Mouse (Mus musculus): ENCODE measurements around the gene Itih5.

Gene Itih5

DNA sequence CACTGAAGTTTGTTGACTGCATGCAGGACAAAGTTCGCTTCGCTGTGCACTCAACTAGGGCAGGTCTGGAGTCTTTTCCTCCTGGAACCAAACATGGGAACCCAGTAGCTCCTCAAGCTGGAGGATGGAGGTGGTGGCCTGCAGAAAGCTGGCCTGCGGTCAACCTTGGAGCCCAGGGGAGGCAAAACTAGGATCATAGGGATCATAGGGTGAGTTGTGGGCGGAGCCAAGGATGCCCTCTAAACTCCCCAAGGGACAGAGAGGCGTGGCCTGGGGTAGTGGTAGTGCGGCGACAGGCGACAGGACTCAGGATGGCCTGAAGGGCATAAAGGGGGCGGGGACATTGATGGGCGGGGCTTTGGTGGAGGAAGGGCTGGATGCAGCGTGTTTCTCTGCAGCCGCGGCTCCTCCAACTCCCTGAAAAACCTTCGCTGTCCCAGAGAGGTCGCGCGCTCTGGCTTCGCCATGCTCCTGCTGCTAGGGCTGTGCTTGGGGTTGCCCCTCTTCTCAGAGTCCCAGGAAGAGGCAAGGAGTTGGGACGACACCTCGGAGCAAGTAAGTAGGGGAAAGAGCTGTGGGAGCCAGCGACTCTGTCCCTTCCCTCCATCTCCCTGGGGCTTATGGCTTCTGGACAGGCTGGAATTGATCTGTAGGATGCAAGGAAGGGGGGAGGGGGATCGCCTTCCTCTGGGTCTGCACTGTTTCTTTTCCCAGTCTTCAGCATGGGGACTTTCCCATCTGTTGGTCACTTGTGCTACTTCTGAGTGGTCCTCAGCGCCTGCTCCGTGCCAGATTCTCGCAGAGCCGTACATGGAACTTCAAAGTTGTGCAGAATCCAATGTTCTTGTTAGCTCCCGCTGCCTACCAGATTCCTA, at the start of gene Itih5:
Gene Itih5, plus strand, starts transcription at position 371 of the 875 bp plus-strand sequence.
- peak; percentile 89 for DNase-seq (ENCODE audit: low spot score)

DNA sequence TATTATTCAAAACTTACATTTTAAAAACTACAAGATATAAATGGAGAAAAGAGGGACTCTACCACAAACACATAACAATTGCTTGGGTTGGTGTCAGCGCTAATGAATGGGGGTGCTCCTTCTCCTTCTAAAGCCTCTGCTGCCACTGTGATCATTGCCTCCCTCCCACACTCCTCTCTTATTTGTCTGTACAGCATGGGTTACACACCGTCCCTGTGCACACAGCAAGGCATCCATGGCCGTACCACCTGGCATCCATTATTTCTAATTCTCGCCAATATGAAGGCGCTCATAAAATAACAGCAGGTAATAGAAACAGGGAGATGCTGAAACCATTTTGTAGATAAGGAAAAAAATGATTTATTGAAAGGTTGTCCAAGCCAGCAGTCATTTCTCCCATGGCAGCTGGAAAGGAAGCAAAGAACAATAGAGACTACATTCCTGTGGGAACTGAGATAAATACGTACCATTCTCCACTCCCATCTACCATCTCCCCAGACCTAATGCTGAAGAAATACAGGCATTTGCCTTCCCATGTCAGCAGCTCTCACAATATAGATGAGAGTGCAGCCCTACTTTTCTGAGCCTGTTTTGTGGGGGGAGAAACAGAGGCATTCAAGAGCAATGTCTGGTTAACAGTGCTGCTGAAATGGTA, 44.7 kb upstream of the Itih5 start:
- DNase-seq (ENCODE audit: low spot score): no peak

DNA sequence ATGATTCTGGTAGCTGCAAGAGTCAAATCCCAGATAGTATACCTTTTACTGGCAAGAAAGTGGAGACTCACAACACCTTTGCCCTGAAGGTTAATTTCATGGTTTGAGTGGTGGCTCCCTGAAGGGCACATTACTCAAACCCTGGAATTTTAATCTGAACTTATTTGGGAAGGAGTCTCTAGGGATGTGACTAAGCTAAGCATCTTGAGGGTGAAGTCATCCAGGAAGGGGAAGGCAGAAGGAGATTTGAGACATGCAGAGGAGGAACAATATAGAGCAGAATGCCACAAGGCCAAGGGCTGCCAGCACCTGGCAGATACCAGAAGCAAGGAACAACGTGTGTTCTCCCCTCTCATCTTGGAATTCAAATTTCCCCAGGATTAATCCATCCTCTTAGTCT, 34.6 kb upstream of the Itih5 start:
- DNase-seq (ENCODE audit: low spot score): no peak

DNA sequence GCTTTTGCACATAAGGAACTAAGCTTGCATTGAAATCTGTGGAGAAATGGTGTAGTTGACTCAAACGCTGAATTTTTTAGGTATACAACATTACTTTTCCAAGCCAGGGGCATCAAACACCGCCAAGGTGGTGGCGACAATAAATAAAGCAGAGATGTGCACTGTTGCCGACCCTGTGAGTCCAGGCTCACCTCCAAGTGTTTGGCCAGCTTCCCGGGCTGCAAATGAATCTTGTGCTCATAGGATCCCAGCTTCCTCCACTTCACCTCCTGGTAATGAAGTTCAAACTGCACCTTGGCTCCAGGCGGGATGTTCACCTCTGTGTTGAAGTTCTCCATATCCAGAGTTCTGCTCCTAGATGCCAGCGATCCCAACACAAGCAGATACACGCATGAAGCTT, 34.1 kb upstream of the Itih5 start:
- DNase-seq (ENCODE audit: low spot score): no peak

DNA sequence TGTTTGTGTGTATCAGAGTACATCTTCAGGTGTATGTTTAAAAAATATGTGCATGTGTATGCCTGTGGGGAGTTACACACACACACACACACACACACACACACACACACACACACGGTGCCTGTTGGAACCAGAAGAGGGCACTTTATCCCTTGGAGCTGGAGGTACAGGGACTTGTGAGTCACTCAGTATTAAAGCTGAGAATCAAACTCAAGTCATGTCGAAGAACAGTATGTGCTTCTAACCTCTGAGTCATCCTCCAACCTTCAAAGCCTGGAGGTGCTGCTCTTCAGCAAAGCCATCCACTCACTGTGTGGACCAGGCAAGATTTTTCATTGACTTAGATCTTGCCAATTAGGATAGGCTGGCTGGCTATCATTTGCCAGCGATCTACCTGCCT, 31.5 kb upstream of the Itih5 start:
- DNase-seq (ENCODE audit: low spot score): no peak

DNA sequence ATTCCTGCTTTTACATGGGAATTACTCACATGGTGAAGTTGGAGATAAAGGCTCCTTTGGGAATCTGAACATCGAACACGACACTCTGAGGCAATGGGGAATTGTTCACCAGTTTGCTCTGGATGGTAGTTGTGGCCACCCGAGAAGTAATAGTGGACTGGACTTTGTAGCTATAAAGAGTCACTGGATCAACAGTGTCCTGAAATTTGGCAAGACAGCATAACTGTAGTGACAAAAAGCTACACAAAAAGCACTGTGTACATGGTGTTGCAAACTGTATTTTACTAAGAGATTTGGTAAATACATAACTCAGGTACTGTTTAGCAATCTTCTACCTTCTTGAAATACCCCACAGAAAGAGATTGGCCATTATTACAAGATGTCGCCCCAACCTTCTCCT, 27.2 kb upstream of the Itih5 start:
- DNase-seq (ENCODE audit: low spot score): no peak

DNA sequence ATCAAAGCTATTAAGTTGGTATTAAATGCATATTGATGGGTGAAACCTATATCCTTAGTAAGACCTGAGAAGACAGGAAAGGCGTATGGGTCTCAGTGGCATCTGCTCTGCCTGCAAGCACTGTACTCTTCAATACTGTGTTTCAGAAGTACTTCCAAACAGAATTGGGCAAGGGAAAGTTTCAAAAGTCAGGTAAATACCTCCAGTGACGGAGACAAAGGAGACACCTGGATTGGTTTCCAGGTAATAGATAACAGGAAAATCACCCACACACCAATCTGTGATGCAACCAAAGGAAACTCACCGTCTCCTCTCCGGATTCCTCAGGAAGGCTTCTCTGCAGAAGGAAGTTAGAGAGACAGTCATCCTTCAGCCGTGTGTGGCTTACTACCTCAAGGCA, 25.9 kb upstream of the Itih5 start:
- peak; percentile 49 for DNase-seq (ENCODE audit: low spot score)

DNA sequence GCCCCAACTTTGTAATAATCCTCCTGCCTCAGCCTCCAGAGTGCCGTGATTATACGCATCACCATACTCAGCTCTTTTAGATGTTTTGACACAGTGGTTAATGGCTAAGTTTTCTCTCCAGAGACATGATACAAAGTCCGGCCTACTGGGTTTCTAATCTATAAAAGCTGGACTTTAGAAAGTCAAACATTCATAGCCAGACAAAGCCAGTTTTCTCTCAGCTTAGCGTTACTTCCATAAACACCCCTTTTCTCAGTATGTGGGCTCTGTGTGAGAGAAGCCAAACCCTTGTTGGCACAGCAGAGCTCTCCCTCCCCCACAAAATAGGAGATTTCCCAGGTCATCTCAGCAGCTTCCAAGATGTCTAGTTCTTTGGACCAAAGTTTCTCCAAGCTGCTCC, 24.8 kb upstream of the Itih5 start:
- peak; percentile 53 for DNase-seq (ENCODE audit: low spot score)

DNA sequence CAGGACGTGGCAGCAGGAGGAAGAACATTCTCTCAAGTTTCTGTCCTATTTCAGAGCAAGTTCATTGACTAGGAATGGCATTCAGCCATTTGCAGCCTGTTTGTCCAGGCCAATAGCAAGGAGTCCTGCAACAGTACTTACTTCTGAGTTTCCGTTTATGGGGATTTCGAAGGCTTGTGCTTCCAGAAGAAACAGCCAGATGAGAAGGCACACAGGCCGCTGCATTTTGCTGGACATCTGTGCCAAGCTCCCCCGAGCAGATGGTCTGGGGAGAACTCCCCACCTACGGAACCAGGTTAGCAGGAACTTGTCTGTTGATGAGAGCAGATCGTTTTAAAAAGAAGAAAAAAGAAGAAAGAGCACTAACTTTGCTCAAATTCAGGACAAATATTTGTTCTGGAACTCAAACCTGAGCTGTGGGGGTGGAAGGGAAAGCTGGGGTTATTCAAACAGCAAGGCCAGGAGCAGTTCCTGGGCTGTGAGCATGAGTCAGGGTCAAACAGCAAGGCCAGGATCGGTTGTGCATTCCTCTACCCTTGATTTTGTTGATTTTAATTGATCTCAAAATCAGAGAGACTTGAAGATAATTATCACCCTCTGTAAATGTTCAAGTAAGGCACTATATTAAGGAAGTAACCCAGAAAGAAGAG, 22.9 kb upstream of the Itih5 start:
- DNase-seq (ENCODE audit: low spot score): peak; percentile 68

DNA sequence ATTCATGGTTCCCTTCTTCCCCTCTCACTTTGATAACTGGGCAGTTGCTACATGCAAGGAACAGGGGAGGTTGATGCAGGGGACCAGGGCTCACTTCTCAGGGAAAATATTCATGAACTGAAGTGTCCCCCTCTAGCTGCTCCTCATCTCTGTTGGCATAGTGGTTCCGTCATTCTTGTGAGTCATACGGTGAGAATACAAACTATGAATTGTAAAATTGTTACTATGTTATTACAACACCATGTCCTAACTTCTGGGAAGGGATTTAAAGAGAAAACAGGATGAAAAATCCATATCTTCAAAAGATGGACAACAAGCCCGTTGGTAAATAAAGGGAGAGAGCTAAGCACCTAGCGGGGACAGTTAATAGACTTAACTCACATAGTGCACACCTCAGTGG, 22.1 kb upstream of the Itih5 start, which contains the start of gene Itih2:
Gene Itih2, minus strand, starts transcription at position 101 of the 400 bp plus-strand sequence.
- no peak for DNase-seq (ENCODE audit: low spot score)

DNA sequence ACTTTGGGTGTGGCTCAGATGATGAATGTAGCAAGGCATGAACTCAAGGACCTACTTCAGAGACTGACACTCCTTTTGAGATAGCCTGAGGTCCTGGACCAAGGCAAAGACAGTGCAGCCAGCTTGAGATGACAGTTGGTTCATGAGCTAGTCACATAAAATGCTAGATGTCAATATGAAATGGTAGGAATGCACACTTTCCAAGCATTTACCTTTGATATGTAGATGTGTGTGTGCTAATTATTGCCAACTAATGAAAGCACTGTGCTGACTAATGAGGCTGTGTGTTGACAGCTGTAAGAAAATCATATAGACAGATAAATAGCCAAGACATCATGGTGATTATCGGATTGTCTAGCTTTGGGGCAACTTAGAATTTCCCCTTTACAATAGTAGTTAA, 21.2 kb upstream of the Itih5 start:
- DNase-seq (ENCODE audit: low spot score): no peak

DNA sequence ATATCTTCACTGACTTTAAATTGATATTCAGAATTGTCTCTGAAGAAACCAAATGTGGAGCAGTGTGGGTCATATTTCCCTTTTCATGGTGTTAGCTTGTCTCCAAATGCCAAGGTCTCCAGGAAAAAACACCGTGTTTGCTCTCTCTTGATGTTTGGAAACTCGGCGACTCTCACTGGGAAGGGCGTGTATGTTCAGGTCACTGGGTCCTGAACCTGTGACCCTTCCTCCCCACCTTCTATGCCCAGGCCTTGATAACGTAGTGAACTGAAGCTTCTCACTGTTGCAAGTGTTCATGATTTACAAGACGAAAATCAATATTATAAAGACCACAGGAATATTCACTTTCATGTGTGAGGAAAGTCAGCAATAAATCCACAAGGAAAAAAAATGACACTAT, 19.4 kb upstream of the Itih5 start:
- DNase-seq (ENCODE audit: low spot score): no peak

DNA sequence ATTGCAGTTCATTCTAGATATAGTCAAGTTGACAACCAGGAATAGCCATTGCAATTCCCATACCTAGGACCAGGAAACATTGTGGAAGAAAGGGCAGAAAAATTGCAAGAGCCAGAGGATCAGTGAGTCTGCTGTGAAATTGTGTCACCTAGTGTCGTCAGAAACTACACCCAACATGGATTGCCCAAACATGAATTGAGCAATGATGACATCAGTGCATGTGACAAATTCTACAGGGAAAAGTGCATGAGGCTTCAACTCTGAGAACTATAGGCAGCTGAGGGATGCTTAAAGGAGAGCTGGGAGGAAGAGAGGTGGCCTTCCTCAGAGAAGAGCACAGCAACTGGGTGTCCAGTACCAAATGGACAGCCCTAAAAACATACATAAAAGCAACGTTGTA, 16.1 kb upstream of the Itih5 start:
- DNase-seq (ENCODE audit: low spot score): no peak

DNA sequence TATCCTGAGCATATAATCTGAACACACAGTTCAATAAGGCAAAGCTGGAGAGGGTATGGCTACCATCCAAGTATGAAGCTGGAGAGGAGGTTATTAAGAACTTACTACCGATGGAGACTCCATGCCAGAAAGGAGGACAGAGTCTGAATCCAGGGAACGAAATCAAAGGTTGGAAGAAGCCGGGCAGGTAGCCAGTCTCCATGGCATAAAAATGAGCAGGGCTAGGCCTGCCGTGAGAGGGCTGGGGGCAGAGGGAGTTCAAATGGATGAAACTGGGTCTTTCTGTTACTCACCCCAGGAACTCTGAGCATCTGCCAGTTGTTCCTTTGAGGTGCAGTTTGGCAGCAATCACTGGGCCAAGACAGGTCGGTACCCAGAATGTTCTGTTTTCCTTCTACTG, 12.9 kb upstream of the Itih5 start:
- DNase-seq (ENCODE audit: low spot score): no peak

DNA sequence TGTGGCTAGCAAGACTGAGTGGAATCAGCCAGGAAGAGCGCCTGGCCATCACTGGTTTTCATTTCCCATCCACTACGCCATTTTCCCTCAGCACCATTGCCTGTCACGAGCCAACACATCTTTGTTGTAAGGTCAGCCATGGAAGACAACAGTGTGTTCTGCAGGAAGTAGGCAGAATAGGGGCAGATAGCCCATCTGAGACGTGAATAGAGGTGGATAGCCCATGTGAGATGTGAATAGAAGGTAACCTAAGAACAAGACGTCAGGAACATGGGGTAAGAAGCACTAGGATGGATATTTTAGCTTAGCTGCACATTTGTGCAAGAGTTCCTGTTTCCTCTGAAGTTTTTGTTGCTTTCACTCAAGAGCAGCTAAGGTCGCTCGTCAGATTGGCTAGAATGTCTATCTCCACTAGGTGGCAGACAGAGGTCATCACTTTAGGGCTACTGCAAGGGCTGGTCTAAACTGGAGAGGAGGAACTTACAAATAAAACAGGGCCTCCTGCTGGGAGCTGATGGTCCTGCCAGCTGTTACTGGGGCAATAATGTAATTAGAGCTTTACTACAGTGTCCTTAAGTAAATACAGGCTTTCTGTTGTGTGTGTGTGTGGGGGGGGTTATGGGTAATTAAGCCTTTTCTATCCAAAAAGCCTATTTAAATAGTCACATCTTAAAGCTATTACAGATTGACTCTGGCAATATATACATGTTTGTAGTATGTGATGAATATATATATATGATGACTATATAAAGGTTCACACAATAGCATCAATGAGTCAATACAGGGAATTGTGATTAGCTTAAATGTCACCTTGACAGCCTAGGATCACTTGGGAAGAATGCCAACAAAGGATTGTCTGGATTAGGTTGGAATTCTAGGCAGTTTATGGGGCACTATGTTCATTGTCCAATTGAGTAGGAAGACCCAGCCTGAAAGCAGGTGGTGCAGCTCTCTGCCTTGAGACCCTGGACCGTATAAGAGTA, 10.6 kb upstream of the Itih5 start:
- peak; percentile 77 for DNase-seq (ENCODE audit: low spot score)

DNA sequence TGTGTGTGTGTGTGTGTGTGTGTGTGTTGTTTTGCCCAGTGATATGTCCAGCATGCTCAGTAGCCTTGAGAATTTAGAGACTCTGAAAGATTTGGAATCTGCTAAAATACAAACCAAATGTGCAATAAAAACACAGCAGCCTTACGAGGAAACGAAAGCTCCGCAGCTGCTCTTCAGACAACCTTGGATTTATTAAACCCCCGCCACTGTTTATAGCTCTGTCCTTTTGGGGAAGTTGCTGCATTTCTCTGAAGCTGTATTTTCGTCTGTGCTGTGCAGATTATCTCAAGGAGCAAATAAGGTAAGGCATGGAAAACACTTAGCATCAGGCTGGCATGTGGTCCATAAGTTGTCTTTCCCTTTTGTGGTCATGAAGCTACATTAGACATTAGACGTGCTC, 7.9 kb upstream of the Itih5 start:
- no peak for DNase-seq (ENCODE audit: low spot score)

DNA sequence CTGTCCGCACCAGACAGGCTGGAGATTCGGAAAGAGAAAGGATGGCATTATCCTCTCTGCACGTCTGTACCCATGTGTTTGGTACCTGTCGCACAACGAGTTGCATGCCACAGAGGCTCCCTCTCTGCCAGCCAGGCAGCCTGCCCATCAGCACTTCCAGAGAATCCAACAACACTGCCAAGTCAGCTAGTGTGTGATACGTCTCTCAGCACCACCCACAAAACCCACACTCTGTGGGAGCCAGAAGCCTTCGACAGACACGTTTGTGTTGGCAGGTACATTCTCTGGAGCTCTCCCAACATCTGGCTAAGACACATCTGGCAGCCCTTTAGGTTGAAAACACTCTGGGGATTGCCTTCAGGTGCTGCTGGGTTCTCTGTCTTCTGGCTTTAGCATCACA, 6.2 kb upstream of the Itih5 start:
- DNase-seq (ENCODE audit: low spot score): no peak

DNA sequence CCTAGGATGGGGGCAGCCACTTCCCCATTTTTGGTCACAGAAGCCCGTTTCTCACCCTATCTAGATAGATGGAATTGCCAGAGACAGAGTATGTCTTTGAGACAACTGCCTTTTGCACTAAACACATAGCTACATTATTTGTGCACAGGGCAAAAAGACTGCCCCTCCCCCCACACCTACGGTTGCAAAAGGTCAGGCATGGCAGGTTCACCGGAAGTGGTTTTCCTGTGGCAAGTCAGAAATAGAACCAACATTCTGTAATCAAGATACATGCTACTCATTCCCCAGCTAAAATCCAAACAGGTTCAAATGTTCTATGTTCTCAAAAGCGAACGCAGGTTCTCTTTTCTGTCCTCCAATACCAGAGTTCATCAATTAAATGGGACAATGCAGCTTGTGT, 781 bp upstream of the Itih5 start:
- DNase-seq (ENCODE audit: low spot score): peak; percentile 25

DNA sequence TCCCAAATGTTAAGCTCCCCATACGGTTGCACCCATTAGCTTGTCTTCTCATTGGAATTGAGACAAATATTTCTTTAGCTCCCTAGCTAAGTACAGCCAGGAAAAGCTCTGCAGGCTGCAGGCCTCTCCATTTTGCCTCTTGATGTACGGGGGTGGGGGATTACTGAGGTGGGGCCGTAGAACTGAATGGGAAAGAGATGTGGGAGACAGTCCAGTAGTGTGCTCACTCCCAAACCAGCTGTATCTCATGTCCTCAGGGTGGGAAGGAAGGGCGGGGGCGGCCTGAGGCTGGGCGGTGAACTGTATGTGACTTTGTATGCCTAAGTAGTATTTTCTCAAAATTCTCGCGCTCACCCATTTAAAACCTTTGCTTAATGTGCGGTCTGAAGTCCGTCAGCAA, 3.8 kb downstream of the Itih5 start:
- DNase-seq (ENCODE audit: low spot score): no peak

DNA sequence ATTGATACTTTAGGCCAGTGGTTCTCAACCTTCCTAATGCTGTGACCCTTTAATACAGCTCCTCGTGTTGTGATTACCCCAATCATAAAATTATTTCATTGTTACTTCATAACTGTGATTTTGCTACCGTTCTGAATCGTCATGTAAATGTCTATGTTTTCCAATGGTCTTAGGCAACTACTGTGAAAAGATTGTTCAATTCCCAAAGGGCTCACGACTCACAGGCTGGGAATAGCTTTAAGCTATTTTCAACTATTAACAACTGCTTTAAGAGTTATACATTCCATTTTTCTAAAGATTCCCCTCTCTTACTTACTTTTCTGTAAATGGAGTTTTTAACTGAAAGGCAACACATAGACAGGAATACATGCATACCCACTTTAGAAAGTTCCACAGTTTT, 8.6 kb downstream of the Itih5 start:
- no peak for DNase-seq (ENCODE audit: low spot score)

DNA sequence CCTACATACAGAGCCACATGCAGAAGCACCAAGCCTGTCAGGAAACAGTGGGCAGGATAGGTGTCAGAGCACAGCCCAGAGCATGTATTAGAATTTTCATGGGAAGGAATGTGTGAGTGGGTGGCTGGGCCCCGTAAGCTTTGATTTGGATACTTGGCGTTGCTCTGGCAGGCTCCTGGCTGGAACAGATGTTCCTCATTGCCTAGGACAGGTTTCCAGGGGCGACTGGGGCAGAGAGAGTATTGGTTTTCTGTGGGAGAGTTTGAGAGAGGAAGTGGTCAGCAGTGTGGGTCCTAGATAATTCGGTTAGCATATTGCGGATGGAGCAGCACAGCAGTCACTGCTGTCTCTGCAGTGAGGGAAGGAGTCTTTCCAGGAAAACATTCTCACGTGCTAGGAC, 13.3 kb downstream of the Itih5 start:
- no peak for DNase-seq (ENCODE audit: low spot score)

DNA sequence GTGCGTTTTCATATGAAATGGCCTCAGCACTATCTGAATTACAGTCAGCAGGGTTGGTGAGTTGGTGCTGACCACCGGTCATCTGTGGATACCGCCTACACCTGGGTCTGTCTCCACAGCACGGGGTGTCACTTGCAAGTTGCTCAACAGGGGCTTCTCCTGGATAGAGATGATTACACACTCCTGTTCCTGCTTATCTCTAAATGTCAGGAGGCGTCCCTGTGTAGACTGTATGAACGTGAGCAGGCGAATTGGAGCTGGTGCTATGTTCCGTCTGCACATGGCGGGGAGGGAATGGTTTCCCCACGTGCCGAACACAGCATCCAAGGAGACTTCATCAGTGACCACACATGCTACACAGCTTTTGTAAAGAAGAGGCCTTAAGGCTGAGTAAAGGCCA, 13.9 kb downstream of the Itih5 start:
- DNase-seq (ENCODE audit: low spot score): no peak
